Mouse (Mus musculus) megakaryocyte, adult 5-6 weeks (primary cell): ENCODE data around the gene Exoc7. TPM values are rescaled to one million over a fixed set of nuclear protein-coding genes. Genes with fewer than 3 reads are reported as not detected.

Source experiments
- ATAC-seq: 2 replicates; pipeline ENCODE4 v1.8.0; 2016; ENCODE audit warnings: mild to moderate bottlenecking, inconsistent platforms; ENCODE audit not compliant: poor library complexity, severe bottlenecking
- total RNA-seq, 2 experiments: library from RNA; stranded (forward) in 1 of 2; stranded (reverse) in 1 of 2; fragments of 153-499, 151-499 nt in 1 of 2; fragments of 221-1000, 200-1000 nt in 1 of 2; gene quantifications; 2 replicates each; pipeline versions ENCODE4 v1.2.3 to v1.2.4; 2015 to 2017

Gene Exoc7
- total RNA-seq (2015) (29.2 and 34.8 TPM in 2 replicates), total RNA-seq (2017) (20.3 and 27.3 TPM in 2 replicates)

GRCm38 (mm10) chr11:116307019-116307725, at the start of gene Exoc7:
TSS of gene Exoc7 (minus strand) at chr11:116307233.
- ATAC-seq, result no peak

- ATAC-seq, result no peak
These were observed 47.5 kb upstream of the Exoc7 start for GRCm38 (mm10) chr11:116354521-116354920.

GRCm38 (mm10) chr11:116353535-116353934, 46.5 kb upstream of the Exoc7 start:
- ATAC-seq, result no peak

GRCm38 (mm10) chr11:116351294-116351693, 44.3 kb upstream of the Exoc7 start:
- ATAC-seq, result no peak

GRCm38 (mm10) chr11:116347955-116348354, 40.9 kb upstream of the Exoc7 start:
- no peak for ATAC-seq

GRCm38 (mm10) chr11:116347012-116347411, 40.0 kb upstream of the Exoc7 start:
- ATAC-seq, result no peak

GRCm38 (mm10) chr11:116342069-116342791, 35.2 kb upstream of the Exoc7 start:
- no peak for ATAC-seq

- no peak for ATAC-seq
These were observed 30.5 kb upstream of the Exoc7 start for GRCm38 (mm10) chr11:116337531-116337930.

GRCm38 (mm10) chr11:116337000-116337399, 30.0 kb upstream of the Exoc7 start:
- 0 out of 2 replicates have a peak, but pooled peaks have one; percentile 4 for ATAC-seq

- ATAC-seq, result no peak
These were observed 29.4 kb upstream of the Exoc7 start for GRCm38 (mm10) chr11:116336393-116336792.

- peak; percentile 95 for ATAC-seq
These were observed 28.4 kb upstream of the Exoc7 start, which contains the start of gene Foxj1 for GRCm38 (mm10) chr11:116335244-116336036. TSS of gene Foxj1 (minus strand) at chr11:116335399.

GRCm38 (mm10) chr11:116334417-116334782, 27.4 kb upstream of the Exoc7 start:
- no peak for ATAC-seq

- ATAC-seq, result no peak
These were observed 26.7 kb upstream of the Exoc7 start for GRCm38 (mm10) chr11:116333526-116334416.

GRCm38 (mm10) chr11:116332983-116333270, 25.9 kb upstream of the Exoc7 start:
- ATAC-seq, result no peak

GRCm38 (mm10) chr11:116332232-116332982, 25.4 kb upstream of the Exoc7 start:
- no peak for ATAC-seq

- ATAC-seq, result no peak
These were observed 23.1 kb upstream of the Exoc7 start for GRCm38 (mm10) chr11:116330211-116330518.

- no peak for ATAC-seq
These were observed 22.5 kb upstream of the Exoc7 start for GRCm38 (mm10) chr11:116329314-116330210.

- ATAC-seq, result no peak
These were observed 20.1 kb upstream of the Exoc7 start for GRCm38 (mm10) chr11:116326963-116327603.
